In genomic region chr9:20642896-20643466, GRCm38 (mm10) we compare ENCODE assay signal across 1 mouse cellular context.
TF ChIP-seq lines count a peak whose summit lies in the region.

No protein-coding gene starts in this region.

TF ChIP-seq in myocyte, 11 proteins besides CTCF, POLR2A, EP300 and RAD21 (continued from another document):
- TF ChIP-seq E2F4 (IDR thresholded peaks at IDR 0.05; ENCODE audit: insufficient read depth) (peak; percentile 80), CEBPB (IDR thresholded peaks at IDR 0.05; ENCODE audit: insufficient read depth, poor library complexity, severe bottlenecking) (no peak), REST (IDR thresholded peaks at IDR 0.05; ENCODE audit: insufficient read depth, insufficient read length) (no peak), POLR2AphosphoS2 (IDR thresholded peaks at IDR 0.05; ENCODE audit: insufficient read length, low read depth) (peak; percentile 59), MAX (IDR thresholded peaks at IDR 0.05; ENCODE audit: low read depth) (no peak), MYOG (IDR thresholded peaks at IDR 0.05; ENCODE audit: control insufficient read depth in 1 of 3, insufficient read depth in 1 of 3, insufficient read length in 2 of 3, low read depth in 2 of 3) (no peak), TCF12 (IDR thresholded peaks at IDR 0.05; ENCODE audit: insufficient read depth, poor library complexity, severe bottlenecking) (no peak), SRF (IDR thresholded peaks at IDR 0.05; ENCODE audit: control insufficient read depth, insufficient read length, low read depth) (peak; percentile 15)
